Mouse (Mus musculus): Measurements from ENCODE around the gene Kctd3.
A peak's percentile ranks its signal among the peaks of the same experiment; 100 is the strongest.
"Not testable (repeated sequence)": the region's sequence is repeated elsewhere in the genome, so short reads cannot be mapped to it uniquely, and the experiment has no call there.

Kctd3 gene

DNA sequence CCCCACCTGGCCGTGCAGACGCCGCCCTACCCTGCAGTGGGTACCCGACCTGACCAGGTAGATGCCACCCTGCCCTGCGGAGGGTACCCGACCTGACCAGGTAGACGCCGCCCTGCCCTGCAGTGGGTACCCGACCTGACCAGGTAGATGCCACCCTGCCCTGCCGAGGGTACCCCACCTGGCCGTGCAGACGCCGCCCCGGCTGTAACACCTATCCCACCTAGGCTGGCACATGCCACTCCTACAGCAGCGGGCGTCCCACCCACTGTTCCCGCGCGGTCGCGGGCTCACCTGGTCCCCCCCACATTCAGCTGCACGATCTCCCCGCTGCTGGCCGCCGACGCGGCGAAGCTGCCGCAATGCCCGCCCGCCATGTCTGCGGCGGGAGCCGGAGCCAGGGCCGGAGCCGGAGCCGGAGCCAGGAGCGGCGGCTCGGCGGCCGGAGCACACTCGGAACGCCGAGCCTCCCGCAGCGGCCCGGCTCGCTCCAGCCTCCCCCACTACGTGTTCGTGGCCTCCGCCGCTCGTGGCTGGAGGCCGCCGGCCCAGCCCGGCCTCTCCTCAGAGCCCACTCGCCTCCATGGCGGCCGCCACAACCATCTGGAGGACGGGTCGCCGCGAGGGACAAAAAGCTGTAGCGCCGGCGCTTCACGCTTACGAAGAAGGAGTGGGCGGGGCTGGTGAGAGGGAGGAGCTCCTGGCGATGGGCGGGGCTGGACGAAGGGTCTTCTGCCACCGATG is at the start of gene Kctd3:
Gene Kctd3 (minus strand): TSS at position 603 of the 741 bp plus-strand sequence.
- DNase-seq (ENCODE audit: low spot score in 2 of 2), result peak; percentile 95 to 97

DNA sequence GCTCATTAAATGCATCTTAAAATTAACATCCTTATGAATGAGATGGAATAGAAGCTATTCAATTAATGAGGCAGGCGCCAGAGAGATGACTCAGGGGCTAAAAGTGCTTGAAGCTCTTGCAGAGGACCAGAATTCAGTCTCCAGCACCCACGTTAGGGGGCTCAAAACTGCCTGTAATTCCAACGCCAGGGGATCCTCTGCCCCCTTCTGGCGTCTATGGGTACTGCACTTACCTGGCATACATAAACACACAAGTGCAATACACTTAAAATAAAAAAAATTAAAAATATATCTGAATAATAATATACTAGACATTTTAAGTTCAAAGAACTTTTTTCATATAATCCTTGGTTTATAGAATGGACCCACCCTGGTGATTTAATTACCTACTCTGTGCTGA is 49.8 kb upstream of the Kctd3 start:
- no peak for DNase-seq (ENCODE audit: low spot score in 2 of 2)

DNA sequence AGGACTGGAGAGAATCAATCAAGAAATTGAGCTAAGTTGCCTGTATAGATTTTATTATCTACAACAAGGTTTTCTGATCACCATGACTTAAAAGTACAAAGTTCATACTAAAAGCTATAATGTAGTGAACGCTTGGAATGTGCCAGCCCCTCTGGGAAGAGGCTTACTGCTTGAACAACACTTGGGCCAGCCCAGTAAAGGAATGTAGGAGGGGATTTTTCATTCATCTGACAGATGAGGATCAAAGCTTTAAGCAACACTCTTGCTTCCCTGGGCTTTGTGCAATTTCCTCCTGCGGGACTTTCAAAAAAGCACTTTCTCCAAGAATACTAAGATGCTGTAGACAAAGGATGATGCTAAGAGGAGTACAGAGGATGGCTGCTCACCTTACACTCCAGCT is 48.3 kb upstream of the Kctd3 start:
- no peak for DNase-seq (ENCODE audit: low spot score in 2 of 2)

DNA sequence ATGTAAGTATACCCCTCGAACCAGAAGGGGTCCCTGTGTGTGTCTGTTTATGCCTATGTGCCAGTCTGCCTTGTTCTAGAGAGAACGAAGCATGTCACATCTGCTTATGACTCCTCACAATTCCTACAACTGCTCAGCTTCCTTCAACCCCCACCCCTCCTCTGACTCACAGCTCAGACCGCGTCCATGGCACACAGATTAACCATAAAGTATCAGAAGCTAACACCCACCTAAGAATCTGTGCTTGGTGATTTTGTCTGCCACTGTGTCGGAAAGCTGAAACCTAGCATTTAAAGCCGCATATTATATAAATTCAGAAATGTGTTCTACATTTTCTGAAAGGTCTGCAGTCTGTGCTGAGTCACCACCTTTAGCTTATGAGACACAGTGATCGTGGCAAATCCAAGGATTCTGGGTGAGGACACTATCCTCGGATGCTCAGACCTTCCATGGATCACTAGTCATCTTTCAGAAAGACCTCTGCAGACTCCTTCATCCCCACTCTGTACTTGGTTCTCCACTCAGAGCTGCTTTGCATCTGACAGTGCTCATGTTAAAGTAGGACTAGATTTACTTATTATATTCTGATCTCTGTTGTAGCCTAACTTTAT is 47.4 kb upstream of the Kctd3 start:
- peak; percentile 51 to 62 for DNase-seq (ENCODE audit: low spot score in 2 of 2)

DNA sequence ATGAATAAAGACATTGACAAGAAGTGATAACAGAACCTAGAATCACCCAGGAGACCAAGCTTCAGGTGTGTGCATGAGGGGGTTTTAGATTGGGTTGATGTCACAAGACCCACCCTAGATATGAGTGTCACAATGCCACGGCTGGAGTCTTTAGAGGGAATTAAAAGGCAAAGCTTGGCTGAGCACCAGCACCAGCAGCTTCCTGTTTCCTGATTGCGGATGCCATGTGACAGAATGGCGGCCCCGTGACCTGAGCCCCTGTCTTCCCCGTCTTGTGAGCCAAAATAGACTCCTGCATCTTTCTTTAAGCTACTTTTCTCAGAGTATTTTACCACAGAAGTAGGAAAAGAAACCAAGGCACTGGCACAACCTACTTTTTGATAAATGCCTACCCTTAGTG is 46.5 kb upstream of the Kctd3 start:
- no peak for DNase-seq (ENCODE audit: low spot score in 2 of 2)

DNA sequence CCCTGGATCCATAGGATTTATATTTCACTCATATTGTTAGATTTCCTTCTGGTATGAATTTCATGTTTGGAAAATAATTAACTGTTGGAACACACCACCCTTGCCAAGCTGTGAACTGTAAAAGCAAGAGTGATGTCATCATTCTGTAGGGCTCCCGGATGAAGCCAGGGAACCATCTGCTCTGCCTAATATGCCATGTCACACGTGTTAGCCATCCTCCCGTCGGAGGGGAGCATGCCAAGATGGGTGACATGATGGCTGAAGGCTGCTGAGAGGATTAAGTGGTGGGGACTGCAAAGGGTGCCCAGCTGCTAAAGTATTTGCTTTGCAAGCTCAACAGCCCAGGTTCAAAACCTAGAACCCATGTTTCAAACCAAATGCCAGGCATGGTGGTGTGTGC is 44.5 kb upstream of the Kctd3 start:
- no peak for DNase-seq (ENCODE audit: low spot score in 2 of 2)

DNA sequence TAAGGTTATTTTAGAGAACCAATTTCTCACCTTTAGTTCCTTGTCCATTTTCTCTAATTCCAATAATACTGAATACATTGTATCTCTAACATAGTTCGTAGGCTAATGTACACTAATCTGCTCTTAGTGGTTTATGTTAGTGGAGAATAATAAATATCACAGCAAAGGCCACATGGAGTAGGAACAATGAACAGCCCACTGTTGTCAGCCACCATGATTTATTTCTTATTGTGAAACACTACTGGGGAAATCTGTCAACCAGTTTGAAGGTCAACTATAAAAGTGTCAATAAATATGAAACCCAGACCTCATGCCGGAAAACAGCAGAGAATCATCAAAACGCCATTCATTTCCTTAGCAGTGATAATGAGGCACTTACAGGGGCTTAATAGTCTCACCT is 42.5 kb upstream of the Kctd3 start:
- DNase-seq (ENCODE audit: low spot score in 2 of 2), result no peak

DNA sequence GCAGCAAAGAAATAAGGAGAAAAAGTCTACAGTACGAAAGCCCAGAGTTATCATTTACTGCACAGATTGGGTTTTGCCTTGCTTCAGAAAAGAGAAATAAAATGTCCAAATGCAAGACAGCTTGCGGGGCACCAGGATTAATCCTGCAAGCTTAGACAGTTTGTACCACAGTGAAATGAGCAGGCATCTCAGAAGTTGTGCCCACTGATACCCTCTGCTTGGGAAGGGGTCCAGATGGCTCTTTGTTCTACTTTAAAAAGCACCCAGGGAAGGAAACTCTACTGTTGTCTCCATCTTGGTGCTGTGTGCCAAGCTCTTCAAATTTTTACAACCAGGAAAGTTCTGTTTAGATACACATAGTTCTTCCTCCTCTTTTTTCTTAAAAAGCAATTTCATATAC is 40.7 kb upstream of the Kctd3 start:
- peak in 1 of 2 experiments; percentile 16 for DNase-seq (ENCODE audit: low spot score in 2 of 2)

DNA sequence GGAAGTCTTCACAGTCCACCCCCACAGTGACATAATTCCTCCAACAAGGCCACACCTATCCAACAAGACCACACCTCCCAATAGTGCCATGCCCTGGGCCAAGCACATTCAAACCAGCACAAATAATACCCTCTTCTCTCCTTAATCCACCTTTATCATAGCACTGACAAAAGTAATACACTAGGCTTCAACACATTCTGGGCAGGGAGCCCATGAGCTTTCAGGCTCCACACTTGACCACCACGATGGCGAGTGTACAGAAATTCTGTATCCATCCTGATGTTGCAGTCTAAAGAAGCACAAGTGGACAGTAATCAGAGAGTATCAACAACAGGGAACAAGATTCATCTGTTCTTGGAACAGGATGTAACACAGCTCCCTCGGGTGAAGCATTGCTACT is 40.3 kb upstream of the Kctd3 start:
- no peak for DNase-seq (ENCODE audit: low spot score in 2 of 2)

DNA sequence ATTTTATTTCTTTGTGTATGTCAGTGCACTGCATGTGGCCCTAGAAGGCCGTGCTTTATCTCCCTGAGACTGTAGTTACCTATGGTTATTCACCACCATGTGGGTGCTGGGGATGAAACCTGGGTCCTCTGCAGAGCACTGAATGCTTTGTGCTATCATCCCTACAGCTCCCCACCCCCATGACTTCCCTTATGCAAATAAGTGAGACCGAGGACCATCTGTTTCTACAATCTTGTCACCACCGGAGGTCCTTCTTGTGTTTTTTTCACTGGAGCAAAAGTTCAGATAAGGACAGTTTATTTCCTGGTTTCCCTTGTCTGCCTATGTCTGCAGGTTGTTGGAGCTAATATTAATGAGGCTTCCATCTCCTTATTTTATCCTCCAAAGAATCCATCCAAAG is 39.2 kb upstream of the Kctd3 start:
- no peak for DNase-seq (ENCODE audit: low spot score in 2 of 2)

DNA sequence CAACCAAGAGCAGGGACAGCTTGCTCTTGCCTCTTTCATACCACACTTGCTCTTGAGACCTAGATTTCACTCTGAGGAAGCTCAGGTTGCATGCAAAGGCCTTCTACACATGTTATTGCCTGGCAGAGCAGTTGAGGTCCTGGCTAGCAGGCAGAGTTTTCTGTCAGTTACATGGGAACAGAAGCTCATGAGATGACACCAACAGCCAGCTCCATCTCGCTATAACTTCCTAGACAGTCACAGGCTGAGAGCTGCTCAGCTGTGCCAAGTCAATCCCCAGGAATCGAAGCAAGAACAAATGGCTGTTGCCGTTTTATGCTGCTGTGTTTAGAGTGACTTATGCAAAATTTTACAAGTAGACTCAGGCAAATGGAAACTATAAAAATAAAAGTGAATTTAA is 38.7 kb upstream of the Kctd3 start:
- DNase-seq (ENCODE audit: low spot score in 2 of 2), result no peak

DNA sequence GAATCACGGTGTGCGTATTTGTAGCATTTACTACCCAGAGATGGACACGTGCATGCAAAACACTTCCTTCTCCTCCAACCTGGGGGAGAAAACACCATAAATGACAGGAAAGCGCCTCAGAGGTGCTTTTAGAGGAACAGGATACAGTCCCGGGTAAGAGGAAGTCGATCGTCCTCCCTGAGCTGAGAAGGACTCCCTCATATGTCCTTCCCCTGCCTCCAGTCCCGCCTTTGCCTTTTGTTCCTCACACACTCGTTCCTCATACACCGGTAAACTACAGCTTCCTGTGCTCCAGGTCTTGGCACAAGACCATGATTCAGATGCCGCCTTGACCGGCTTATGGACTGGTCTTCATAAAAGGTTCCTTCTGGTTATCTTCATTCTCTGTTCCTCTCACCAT is 33.6 kb upstream of the Kctd3 start:
- DNase-seq (ENCODE audit: low spot score in 2 of 2), result no peak

DNA sequence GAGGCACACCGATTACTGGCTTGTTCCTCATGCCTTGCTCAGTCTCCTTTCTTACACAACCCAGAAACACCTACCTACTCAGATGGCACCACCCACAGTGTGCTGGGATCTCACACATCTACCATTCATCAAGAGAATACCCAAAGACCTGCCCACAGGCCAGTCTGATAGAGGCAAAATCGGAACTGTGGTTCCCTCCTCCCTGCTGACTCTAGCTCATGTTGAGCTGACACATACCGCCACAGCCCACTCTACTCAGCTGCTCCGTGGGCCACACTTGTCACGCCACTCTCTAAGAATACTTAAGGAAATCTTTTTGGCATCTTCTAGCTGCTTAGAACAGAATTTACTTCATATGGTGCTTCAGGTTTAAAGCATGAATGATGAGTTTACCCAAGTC is 31.7 kb upstream of the Kctd3 start:
- peak; percentile 65 to 86 for DNase-seq (ENCODE audit: low spot score in 2 of 2)

DNA sequence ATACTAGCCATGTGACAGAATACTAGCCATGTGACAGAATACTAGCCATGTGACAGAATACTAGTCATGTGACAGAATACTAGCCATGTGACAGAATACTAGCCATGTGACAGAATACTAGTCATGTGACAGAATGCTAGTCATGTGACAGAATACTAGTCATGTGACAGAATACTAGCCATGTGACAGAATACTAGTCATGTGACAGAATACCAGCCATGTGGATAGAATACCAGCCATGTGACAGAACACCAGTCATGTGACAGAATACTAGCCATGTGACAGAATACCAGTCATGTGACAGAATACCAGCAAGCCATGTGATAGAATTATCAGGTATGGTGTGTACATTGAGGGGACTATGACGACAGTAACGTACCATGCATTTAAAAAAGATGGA is 25.2 kb upstream of the Kctd3 start:
- DNase-seq (ENCODE audit: low spot score in 2 of 2), result not testable (repeated sequence)

DNA sequence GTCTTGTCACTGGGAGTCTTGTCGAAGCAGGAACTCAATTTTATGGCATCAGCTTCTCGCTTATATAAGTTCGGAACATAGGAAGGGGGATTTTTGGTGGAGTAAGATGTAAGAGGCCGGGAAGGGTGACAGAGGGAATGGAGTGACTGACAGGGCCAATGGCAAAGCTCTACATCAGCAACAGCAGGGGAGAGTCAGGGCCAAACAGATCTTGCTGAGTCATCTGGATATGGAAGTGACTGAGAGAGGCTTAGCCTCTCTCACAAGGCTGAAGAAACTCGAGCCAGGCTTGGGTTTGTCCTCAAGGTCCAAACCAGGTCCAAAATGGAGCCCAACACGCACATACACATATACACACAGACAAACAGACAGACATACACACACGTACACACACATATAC is 23.3 kb upstream of the Kctd3 start:
- DNase-seq (ENCODE audit: low spot score in 2 of 2), result no peak

DNA sequence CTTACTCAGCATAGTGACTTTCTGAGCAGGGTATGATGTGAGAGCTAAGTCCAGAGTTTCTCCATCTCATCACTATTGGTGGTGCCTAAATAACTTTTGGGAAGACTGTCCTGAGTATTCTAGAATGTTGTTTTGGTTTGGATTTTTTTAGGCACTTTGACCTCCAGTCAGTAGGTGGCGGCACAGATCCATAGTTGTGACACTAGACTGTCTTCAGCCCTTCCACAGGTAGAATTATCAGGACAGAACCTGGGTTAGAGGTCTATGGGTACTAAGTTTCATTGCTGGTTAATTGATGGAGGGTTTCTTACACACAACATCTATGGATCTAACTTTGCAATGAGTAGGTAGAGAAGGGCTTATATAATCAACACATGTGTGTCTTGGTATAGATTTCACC is 20.6 kb upstream of the Kctd3 start:
- DNase-seq (ENCODE audit: low spot score in 2 of 2), result peak in 1 of 2 experiments; percentile 22

DNA sequence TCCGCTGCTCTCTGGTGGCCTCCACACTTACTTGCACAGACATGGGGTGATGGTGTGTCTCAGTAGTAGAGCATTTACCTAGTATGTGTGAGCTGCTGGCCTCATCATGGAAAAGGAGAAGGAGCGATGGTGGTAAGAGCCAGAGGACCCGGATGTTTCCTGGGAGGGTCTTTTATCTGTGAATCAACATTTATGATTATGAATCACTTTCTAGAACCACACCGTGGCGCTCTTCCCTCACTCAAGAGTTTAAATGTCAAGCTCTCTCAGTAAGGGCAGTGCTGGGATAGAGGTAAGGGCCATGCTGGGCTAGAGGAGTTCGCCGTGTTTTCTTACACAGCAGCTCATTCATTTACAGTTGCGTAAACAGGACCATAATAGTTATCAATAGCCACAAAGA is 19.2 kb upstream of the Kctd3 start:
- peak in 1 of 2 experiments; percentile 53 for DNase-seq (ENCODE audit: low spot score in 2 of 2)

DNA sequence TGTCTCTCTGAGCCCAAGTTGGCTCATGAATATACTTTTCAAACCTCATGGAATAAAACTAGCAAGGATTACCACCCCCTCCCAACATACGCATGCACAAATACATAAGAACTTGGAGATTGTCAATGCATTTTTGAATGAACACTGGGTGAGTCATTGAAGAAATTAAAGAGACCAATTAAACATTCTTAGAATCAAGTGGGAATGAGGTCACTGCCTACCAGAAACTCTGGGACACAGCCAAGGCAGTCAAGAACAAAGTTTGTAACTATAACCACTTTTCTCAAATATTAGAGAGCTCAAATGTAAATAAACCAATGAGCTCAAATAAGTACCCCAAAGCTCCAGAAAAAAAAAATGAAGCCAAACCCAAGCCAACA is 16.1 kb upstream of the Kctd3 start:
- no peak for DNase-seq (ENCODE audit: low spot score in 2 of 2)

DNA sequence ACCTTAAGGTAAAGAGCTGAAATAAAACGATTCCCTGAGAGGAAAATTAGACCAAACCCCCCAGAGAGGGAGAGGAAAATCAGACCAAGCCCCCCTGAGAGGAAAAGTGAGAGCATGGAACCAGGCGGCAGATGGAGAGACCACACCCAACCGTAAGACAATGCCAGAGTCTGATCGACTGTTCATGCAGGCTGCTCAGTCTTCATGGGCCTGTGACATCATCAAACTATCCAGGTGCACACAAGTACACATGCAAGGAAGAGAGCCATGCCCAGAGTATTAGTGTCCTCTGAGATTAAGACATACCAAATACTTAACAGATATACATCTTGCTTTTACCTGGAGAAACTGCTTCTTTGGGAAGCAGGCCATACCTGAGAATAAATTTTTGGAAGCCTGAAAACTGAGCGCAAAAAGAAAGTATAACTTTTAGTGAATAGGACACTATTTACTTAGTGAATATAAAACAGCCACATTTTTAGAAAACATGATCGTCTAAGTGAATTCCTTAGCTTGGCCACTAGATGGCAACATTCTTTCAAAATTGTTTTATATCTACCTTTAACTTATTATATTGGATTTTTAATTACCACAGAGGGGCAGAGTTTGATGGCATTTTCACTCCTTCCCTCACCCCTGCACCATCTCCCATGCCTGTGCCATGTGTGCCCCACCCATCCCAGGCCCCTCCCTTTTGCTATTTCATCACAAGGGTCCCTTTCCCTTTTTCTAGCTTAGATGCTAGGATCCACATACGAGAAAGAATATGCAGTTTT is 15.5 kb upstream of the Kctd3 start:
- DNase-seq (ENCODE audit: low spot score in 2 of 2), result no peak

DNA sequence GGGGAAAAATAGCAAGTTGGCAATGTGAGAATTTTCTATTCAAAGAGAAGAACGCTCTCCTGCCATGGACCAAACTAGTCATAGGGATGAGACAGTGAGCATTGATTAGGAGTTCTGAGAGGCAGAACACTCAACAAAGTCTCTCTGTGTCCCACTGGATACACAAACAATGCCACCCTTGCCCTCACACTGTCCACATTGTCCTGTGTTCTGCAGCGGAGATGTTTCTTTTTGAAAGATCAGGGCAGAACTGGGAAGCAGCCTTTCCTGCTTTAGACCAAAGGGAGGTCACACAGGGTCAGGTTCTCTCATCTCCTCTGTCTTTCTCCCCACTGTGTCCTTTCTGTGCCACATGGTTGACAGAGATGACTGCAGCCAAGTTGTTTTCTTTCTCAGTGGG is 7.7 kb upstream of the Kctd3 start:
- DNase-seq (ENCODE audit: low spot score in 2 of 2), result no peak

DNA sequence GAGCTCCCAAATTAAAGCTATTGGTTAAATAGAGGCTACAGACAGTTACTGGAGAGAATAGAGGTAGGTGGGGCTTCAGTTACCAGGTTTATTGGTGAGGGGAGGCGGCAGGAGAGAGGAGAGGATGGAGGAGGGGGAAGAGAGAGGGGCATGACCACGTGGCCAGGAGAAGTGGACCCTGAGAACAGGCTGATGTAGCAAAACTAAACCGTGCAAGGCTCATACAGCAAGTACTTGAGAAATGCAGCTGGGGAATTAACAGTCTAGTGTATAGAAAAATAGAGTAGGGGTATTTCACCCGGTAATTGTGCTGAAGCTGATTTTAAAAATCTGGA is 5.9 kb upstream of the Kctd3 start:
- DNase-seq (ENCODE audit: low spot score in 2 of 2), result no peak

DNA sequence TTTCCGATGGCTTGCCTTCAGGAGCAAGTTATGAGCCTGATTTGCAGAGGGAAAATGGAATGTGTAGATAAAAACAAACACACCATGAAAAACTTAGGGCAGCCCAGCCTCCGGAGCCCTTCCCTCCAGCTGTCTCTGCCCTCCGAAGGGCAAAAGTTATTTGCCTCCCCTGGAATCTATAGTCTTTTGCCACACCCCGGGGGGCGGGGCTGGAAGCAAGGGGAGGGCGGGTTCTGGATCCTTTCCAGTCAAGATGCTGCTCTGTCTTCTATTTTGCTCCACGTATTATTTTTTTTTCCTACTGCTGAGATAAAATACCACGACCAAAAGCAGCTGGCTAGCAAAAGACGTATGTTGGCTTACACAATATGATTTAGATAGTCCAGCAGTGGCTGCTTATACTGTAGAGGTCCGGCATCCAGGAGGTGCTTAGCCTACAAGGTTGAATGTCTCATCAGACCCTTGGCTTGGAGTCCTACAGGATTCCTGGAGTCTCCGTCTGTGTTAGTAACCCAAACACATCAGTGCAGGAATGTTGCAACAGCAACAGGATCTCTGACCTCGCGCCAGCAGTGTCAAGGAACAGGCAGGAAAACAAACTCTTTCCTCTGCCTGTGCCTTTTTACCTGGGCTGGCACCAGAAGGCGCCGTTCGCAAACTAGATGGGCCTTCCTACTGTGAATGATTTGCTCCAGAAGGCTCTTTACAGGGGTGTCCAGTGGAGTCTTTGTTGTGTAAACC is 5.4 kb upstream of the Kctd3 start:
- DNase-seq (ENCODE audit: low spot score in 2 of 2), result no peak

Measured in frontal cortex, postnatal 36 days (tissue).